Mouse (Mus musculus) liver, embryonic 14.5 days (tissue): ENCODE measurements around the gene Wwp2. TPM values are rescaled to one million over a fixed set of nuclear protein-coding genes. Genes with fewer than 3 reads are reported as not detected.

Experiments
- ATAC-seq: fragments of 200-750 bp; cut with Nextera tagmentation; 2 replicates; pipeline ENCODE4 v1.8.0; 2017; ENCODE audit warnings: moderate number of reproducible peaks, mild to moderate bottlenecking, moderate library complexity; ENCODE audit not compliant: insufficient read depth
- DNase-seq, 3 experiments: peaks; one replicate each; pipeline ENCODE4 v3.0.0-alpha.2; 2012 to 2013; ENCODE audit warnings: low read depth in 3 of 3, low spot score in 3 of 3
- H3K27ac ChIP-seq: fragments of 300-500 bp; sonication (generic); 2 replicates; pipeline ENCODE4 v1.5.1; 2014; ENCODE audit warnings: moderate library complexity, mild to moderate bottlenecking, control low read depth, inconsistent platforms
- H3K27me3 ChIP-seq: fragments of 300-500 bp; sonication (generic); 2 replicates; pipeline ENCODE4 v1.6.1; 2014; ENCODE audit warnings: mild to moderate bottlenecking, low read length, moderate library complexity; ENCODE audit not compliant: control insufficient read depth, insufficient read depth
- H3K36me3 ChIP-seq: fragments of 300-500 bp; sonication (generic); replicated peaks from 2 replicates; pipeline ENCODE4 v1.6.1; 2014; ENCODE audit warnings: low read depth; ENCODE audit not compliant: control insufficient read depth, insufficient read depth
- H3K4me1 ChIP-seq, 2 experiments: fragments of 200-500 bp in 1 of 2; fragments of 300-500 bp in 1 of 2; sonication (generic) in 1 of 2; replicated peaks; 2 replicates each; pipeline ENCODE4 v1.6.1; 2012 to 2014; ENCODE audit warnings: antibody characterized with exemption in 1 of 2, inconsistent platforms in 1 of 2, low read length in 1 of 2; ENCODE audit not compliant: control insufficient read depth in 2 of 2, insufficient read depth in 2 of 2
- H3K4me2 ChIP-seq: fragments of 300-500 bp; sonication (generic); 2 replicates; pipeline ENCODE4 v1.6.1; 2014; ENCODE audit warnings: low read depth, mild to moderate bottlenecking, control low read depth, moderate library complexity
- H3K4me3 ChIP-seq, 2 experiments: fragments of 200-500 bp in 1 of 2; fragments of 300-500 bp in 1 of 2; sonication (generic) in 1 of 2; 2 replicates each; pipeline ENCODE4 v1.5.1; 2012 to 2014; ENCODE audit warnings: low read depth in 2 of 2, low read length in 2 of 2, mild to moderate bottlenecking in 2 of 2, control low read depth in 1 of 2, inconsistent platforms in 1 of 2, moderate library complexity in 1 of 2; ENCODE audit not compliant: insufficient read depth in 1 of 2
- H3K9ac ChIP-seq: fragments of 300-500 bp; sonication (generic); replicated peaks from 2 replicates; pipeline ENCODE4 v1.6.1; 2014; ENCODE audit warnings: mild to moderate bottlenecking, control low read depth, moderate library complexity
- H3K9me3 ChIP-seq: fragments of 300-500 bp; sonication (generic); 2 replicates; pipeline ENCODE4 v1.6.1; 2016; ENCODE audit warnings: low read length, mixed read lengths; ENCODE audit not compliant: control insufficient read depth
- CTCF ChIP-seq: IDR thresholded peaks from 2 replicates; pipeline ENCODE4 v1.5.1; 2016; ENCODE audit warnings: antibody characterized with exemption, low read depth, control low read depth
- EP300 ChIP-seq: IDR thresholded peaks from 2 replicates; pipeline ENCODE4 v1.6.1; 2016; ENCODE audit warnings: antibody characterized with exemption, low read depth
- WGBS: fragments of 180-500 bp; shearing (Covaris S2); extraction: QIAGEN DNeasy Blood & Tissue Kit; methylation state at CpG from one replicate; pipeline ENCODE4 v1.1.7; 2014; ENCODE audit not compliant: insufficient replicate concordance; 5-methylcytosine and 5-hydroxymethylcytosine counted together
- polyA plus RNA-seq, 2 experiments: library from polyadenylated mRNA; depleted of rRNA in 1 of 2; stranded (reverse) in 1 of 2; unstranded in 1 of 2; fragments of >200 nt; fragmentation: Nextera tagmentation in 1 of 2; extraction: Ambion mirVana in 1 of 2; gene quantifications; 2 replicates each; pipeline versions ENCODE4 v1.2.1 to v1.2.3; 2012 to 2014

The Wwp2 gene
- polyA plus RNA-seq, 2 experiments: 14.7 to 28.0 TPM

DNA sequence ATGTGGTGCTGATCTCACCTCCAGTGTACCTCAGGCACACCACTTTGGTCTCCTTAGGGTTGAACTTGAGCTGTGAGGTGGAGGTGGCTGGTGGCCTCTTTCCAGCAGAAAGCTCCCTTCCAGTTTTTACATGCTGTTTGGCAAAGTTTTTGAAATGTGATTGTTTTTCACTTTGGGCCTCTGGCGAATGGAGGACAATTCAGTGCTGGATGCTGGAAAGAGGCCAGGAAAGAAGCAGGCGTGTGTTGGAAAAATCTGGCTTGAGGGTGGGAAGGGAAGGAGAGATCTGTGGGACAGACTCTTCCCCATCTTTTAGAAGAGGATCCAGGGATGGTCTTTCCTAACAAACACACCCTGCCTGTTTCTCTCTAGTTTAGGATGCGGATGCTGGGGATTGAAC is 8.5 kb downstream of the Wwp2 start:
- H3K27ac ChIP-seq: no peak overlapping the region

GRCm38 (mm10) chr8:107447713-107448112 is 11.5 kb downstream of the Wwp2 start:
- TF ChIP-seq CTCF (no peak), EP300 (no peak)
- ATAC-seq (no peak), DNase-seq (no peak)
- no peak overlapping the region for H3K27ac ChIP-seq
- H3K4me2 ChIP-seq: no peak overlapping the region
- no peak overlapping the region for H3K4me3 ChIP-seq
- H3K9me3 ChIP-seq: no peaks in the 10 kb centered on the region
- no peaks in the 10 kb centered on the region for H3K36me3 ChIP-seq
- no peak overlapping the region for H3K9ac ChIP-seq
- H3K4me1 ChIP-seq: peaks cover 11 to 22% of the 10 kb centered on the region in 2 experiments
- H3K27me3 ChIP-seq: no peaks in the 10 kb centered on the region

More for the DNA sequence above, 8.5 kb downstream of the Wwp2 start:
- no peaks in the 10 kb centered on the region for H3K27me3 ChIP-seq
- ATAC-seq: no peak
- H3K36me3 ChIP-seq: no peaks in the 10 kb centered on the region
- H3K9me3 ChIP-seq: no peaks in the 10 kb centered on the region
- H3K4me1 ChIP-seq: peaks cover 19 to 27% of the 10 kb centered on the region in 2 experiments
- H3K9ac ChIP-seq: no peak overlapping the region
- no peak overlapping the region for H3K4me2 ChIP-seq
- WGBS: 81% methylated on average over 3 of the region's 3 CpGs
- TF ChIP-seq CTCF (no peak), EP300 (no peak)
- DNase-seq: no peak
- H3K4me3 ChIP-seq: no peak overlapping the region

- no peak for DNase-seq
- WGBS: 51% methylated on average over 4 of the region's 4 CpGs
- peak; percentile 77 for ATAC-seq
- no peaks in the 10 kb centered on the region for H3K9me3 ChIP-seq
- H3K27ac ChIP-seq: peak overlapping the region; percentile 53
- H3K36me3 ChIP-seq: no peaks in the 10 kb centered on the region
- peaks cover 11 to 22% of the 10 kb centered on the region in 2 experiments for H3K4me1 ChIP-seq
- H3K9ac ChIP-seq: peak overlapping the region; percentile 23
- H3K27me3 ChIP-seq: no peaks in the 10 kb centered on the region
- TF ChIP-seq CTCF (no peak), EP300 (no peak)
- H3K4me3 ChIP-seq: no peak overlapping the region
- H3K4me2 ChIP-seq: peak overlapping the region; percentile 36
Observed at GRCm38 (mm10) chr8:107448382-107448889, 12.3 kb downstream of the Wwp2 start.

- Histone ChIP-seq H3K9me3 (no peaks in the 10 kb centered on the region), H3K4me3 (no peak overlapping the region), H3K36me3 (no peaks in the 10 kb centered on the region), H3K27me3 (no peaks in the 10 kb centered on the region), H3K4me2 (peak overlapping the region; percentile 36), H3K27ac (no peak overlapping the region), H3K4me1 (peaks cover 11 to 22% of the 10 kb centered on the region in 2 experiments), H3K9ac (no peak overlapping the region)
- WGBS: 54% methylated on average over 8 of the region's 8 CpGs
- TF ChIP-seq EP300 (no peak), CTCF (no peak)
- DNase-seq (no peak), ATAC-seq (no peak)
Observed at GRCm38 (mm10) chr8:107449130-107449529, 13.0 kb downstream of the Wwp2 start.

DNA sequence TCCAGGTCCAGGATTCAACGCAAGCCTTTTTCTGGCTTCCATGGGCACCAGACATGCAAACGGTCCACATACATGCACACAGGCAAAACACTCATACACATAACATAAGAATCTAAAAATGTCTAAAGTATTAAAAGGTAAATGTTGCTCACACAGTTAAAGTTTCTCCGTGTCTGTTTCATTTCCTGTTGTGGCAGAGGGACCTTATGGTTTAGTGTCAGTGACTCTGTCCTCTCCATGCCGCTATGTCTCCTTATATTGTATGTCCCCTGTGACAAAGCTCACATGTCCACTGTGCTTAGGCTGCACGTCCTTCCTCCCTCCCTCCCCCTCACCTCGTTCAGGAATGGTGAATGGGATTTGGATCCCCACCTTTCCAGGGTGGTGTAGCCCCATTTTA is 13.5 kb downstream of the Wwp2 start:
- Histone ChIP-seq H3K36me3 (no peaks in the 10 kb centered on the region), H3K27ac (no peak overlapping the region), H3K27me3 (no peaks in the 10 kb centered on the region), H3K4me1 (peaks cover 11 to 22% of the 10 kb centered on the region in 2 experiments), H3K9me3 (no peaks in the 10 kb centered on the region), H3K4me2 (no peak overlapping the region), H3K9ac (no peak overlapping the region), H3K4me3 (no peak overlapping the region)
- no peak for ATAC-seq
- TF ChIP-seq CTCF (no peak), EP300 (no peak)
- no peak for DNase-seq
- 67% methylated on average over 6 of the region's 6 CpGs for WGBS
